Mouse (Mus musculus) fibroblast of lung, adult 2 months (primary cell): Measurements from ENCODE around the gene Tef.
A peak's percentile ranks its signal among the peaks of the same experiment; 100 is the strongest.

ENCODE experiments used
- DNase-seq: peaks from one replicate; pipeline ENCODE4 v3.0.0-alpha.2; 2011; ENCODE audit warnings: low read depth

Gene Tef

GRCm38 (mm10) chr15:81829208-81829580 lies 27.0 kb downstream of the Tef start:
- no peak for DNase-seq

- no peak for DNase-seq
Observed at GRCm38 (mm10) chr15:81830530-81830929, 28.3 kb downstream of the Tef start.

GRCm38 (mm10) chr15:81831136-81831825 lies 29.1 kb downstream of the Tef start:
- peak; percentile 84 for DNase-seq

GRCm38 (mm10) chr15:81832219-81832618 lies 30.0 kb downstream of the Tef start:
- no peak for DNase-seq

GRCm38 (mm10) chr15:81833481-81833880 lies 31.3 kb downstream of the Tef start:
- DNase-seq: no peak

- no peak for DNase-seq
Observed at GRCm38 (mm10) chr15:81834171-81834841, 32.1 kb downstream of the Tef start.

GRCm38 (mm10) chr15:81835007-81835880 lies 33.0 kb downstream of the Tef start:
- DNase-seq: no peak

GRCm38 (mm10) chr15:81836124-81836821 lies 34.1 kb downstream of the Tef start:
- peak; percentile 72 for DNase-seq

GRCm38 (mm10) chr15:81836966-81837920 lies 35.0 kb downstream of the Tef start:
- DNase-seq: no peak

GRCm38 (mm10) chr15:81838554-81839235 lies 36.5 kb downstream of the Tef start:
- DNase-seq: no peak

- DNase-seq: peak; percentile 78
Observed at GRCm38 (mm10) chr15:81839634-81840033, 37.4 kb downstream of the Tef start.

GRCm38 (mm10) chr15:81840306-81840705 lies 38.1 kb downstream of the Tef start:
- no peak for DNase-seq

- DNase-seq: no peak
Observed at GRCm38 (mm10) chr15:81842275-81842674, 40.1 kb downstream of the Tef start.

GRCm38 (mm10) chr15:81845033-81845625 lies 42.9 kb downstream of the Tef start:
- no peak for DNase-seq

GRCm38 (mm10) chr15:81845724-81846123 lies 43.5 kb downstream of the Tef start:
- DNase-seq: no peak

- DNase-seq: no peak
Observed at GRCm38 (mm10) chr15:81846755-81847154, 44.5 kb downstream of the Tef start.

- DNase-seq: no peak
Observed at GRCm38 (mm10) chr15:81847161-81847560, 44.9 kb downstream of the Tef start.

- DNase-seq: no peak
Observed at GRCm38 (mm10) chr15:81847861-81848260, 45.6 kb downstream of the Tef start.

- DNase-seq: no peak
Observed at GRCm38 (mm10) chr15:81848301-81848700, 46.1 kb downstream of the Tef start.

GRCm38 (mm10) chr15:81849104-81849503 lies 46.9 kb downstream of the Tef start:
- DNase-seq: no peak
